Mouse (Mus musculus): ENCODE results near the gene Borcs7. TPM values are rescaled to one million over a fixed set of nuclear protein-coding genes. Genes with fewer than 3 reads are reported as not detected.

Gene Borcs7
- polyA plus RNA-seq, 1 experiment: 5.3 TPM

- Histone ChIP-seq H3K4me3 (no peak overlapping the region), H3K4me2 (ENCODE audit: low read depth) (no peak overlapping the region), H3K79me2 (ENCODE audit: control insufficient read depth, insufficient read depth) (no peaks in the 10 kb centered on the region), H3K36me3 (ENCODE audit: control insufficient read depth, insufficient read depth) (no peaks in the 10 kb centered on the region), H3K27me3 (ENCODE audit: control insufficient read depth, insufficient read depth, insufficient read length) (no peaks in the 10 kb centered on the region), H3ac (ENCODE audit: control insufficient read depth, insufficient read length) (no peak overlapping the region)
- TF ChIP-seq USF1 (IDR thresholded peaks at IDR 0.05; ENCODE audit: low read depth) (no peak), TCF3 (IDR thresholded peaks at IDR 0.05; ENCODE audit: insufficient read length, low read depth) (no peak), POLR2A (IDR thresholded peaks at IDR 0.05; ENCODE audit: insufficient read length, low read depth) (no peak), MAX (IDR thresholded peaks at IDR 0.05; ENCODE audit: low read depth) (no peak), REST (IDR thresholded peaks at IDR 0.05; ENCODE audit: insufficient read depth, insufficient read length) (no peak), POLR2AphosphoS2 (IDR thresholded peaks at IDR 0.05; ENCODE audit: insufficient read length, low read depth) (no peak), SRF (IDR thresholded peaks at IDR 0.05; ENCODE audit: control insufficient read depth, insufficient read length, low read depth) (no peak), CEBPB (IDR thresholded peaks at IDR 0.05; ENCODE audit: insufficient read depth, poor library complexity, severe bottlenecking) (no peak), MYOG (IDR thresholded peaks at IDR 0.05; ENCODE audit: control insufficient read depth in 1 of 3, insufficient read depth in 1 of 3, insufficient read length in 2 of 3, low read depth in 2 of 3) (no peak), MYOD1 (IDR thresholded peaks at IDR 0.05; ENCODE audit: control insufficient read depth in 1 of 3, insufficient read length in 2 of 3, low read depth in 2 of 3) (no peak), E2F4 (IDR thresholded peaks at IDR 0.05; ENCODE audit: insufficient read depth) (no peak), TCF12 (IDR thresholded peaks at IDR 0.05; ENCODE audit: insufficient read depth, poor library complexity, severe bottlenecking) (no peak)
Measured at GRCm38 (mm10) chr19:46665474-46665873, 24.2 kb upstream of the Borcs7 start.

- TF ChIP-seq POLR2AphosphoS2 (IDR thresholded peaks at IDR 0.05; ENCODE audit: insufficient read length, low read depth) (no peak), POLR2A (IDR thresholded peaks at IDR 0.05; ENCODE audit: insufficient read length, low read depth) (no peak), TCF12 (IDR thresholded peaks at IDR 0.05; ENCODE audit: insufficient read depth, poor library complexity, severe bottlenecking) (no peak), USF1 (IDR thresholded peaks at IDR 0.05; ENCODE audit: low read depth) (no peak), TCF3 (IDR thresholded peaks at IDR 0.05; ENCODE audit: insufficient read length, low read depth) (no peak), CEBPB (IDR thresholded peaks at IDR 0.05; ENCODE audit: insufficient read depth, poor library complexity, severe bottlenecking) (no peak), MAX (IDR thresholded peaks at IDR 0.05; ENCODE audit: low read depth) (no peak)
- Histone ChIP-seq H3ac (ENCODE audit: control insufficient read depth, insufficient read length) (no peak overlapping the region), H3K36me3 (ENCODE audit: control insufficient read depth, insufficient read depth) (no peaks in the 10 kb centered on the region), H3K79me2 (ENCODE audit: control insufficient read depth, insufficient read depth) (no peaks in the 10 kb centered on the region), H3K27me3 (ENCODE audit: control insufficient read depth, insufficient read depth, insufficient read length) (peaks cover 12% of the 10 kb centered on the region), H3K4me3 (no peak overlapping the region), H3K4me2 (ENCODE audit: low read depth) (no peak overlapping the region)
Measured at GRCm38 (mm10) chr19:46667300-46667699, 22.4 kb upstream of the Borcs7 start.

- Histone ChIP-seq H3K4me3 (no peak overlapping the region), H3ac (ENCODE audit: control insufficient read depth, insufficient read length) (no peak overlapping the region), H3K27me3 (ENCODE audit: control insufficient read depth, insufficient read depth, insufficient read length) (peaks cover 21% of the 10 kb centered on the region), H3K36me3 (ENCODE audit: control insufficient read depth, insufficient read depth) (no peaks in the 10 kb centered on the region), H3K4me2 (ENCODE audit: low read depth) (no peak overlapping the region), H3K79me2 (ENCODE audit: control insufficient read depth, insufficient read depth) (no peaks in the 10 kb centered on the region)
- TF ChIP-seq REST (IDR thresholded peaks at IDR 0.05; ENCODE audit: insufficient read depth, insufficient read length) (no peak), TCF12 (IDR thresholded peaks at IDR 0.05; ENCODE audit: insufficient read depth, poor library complexity, severe bottlenecking) (no peak), POLR2AphosphoS2 (IDR thresholded peaks at IDR 0.05; ENCODE audit: insufficient read length, low read depth) (no peak), USF1 (IDR thresholded peaks at IDR 0.05; ENCODE audit: low read depth) (no peak), CEBPB (IDR thresholded peaks at IDR 0.05; ENCODE audit: insufficient read depth, poor library complexity, severe bottlenecking) (no peak), TCF3 (IDR thresholded peaks at IDR 0.05; ENCODE audit: insufficient read length, low read depth) (no peak), MYOG (IDR thresholded peaks at IDR 0.05; ENCODE audit: control insufficient read depth in 1 of 3, insufficient read depth in 1 of 3, insufficient read length in 2 of 3, low read depth in 2 of 3) (no peak)
Measured at GRCm38 (mm10) chr19:46668263-46668662, 21.4 kb upstream of the Borcs7 start.

GRCm38 (mm10) chr19:46669802-46670201 lies 19.9 kb upstream of the Borcs7 start:
- no peaks in the 10 kb centered on the region for H3K36me3 ChIP-seq (ENCODE audit: control insufficient read depth, insufficient read depth)
- peaks cover 31% of the 10 kb centered on the region for H3K27me3 ChIP-seq (ENCODE audit: control insufficient read depth, insufficient read depth, insufficient read length)
- no peak overlapping the region for H3K4me3 ChIP-seq
- TF ChIP-seq POLR2AphosphoS2 (IDR thresholded peaks at IDR 0.05; ENCODE audit: insufficient read length, low read depth) (no peak), E2F4 (IDR thresholded peaks at IDR 0.05; ENCODE audit: insufficient read depth) (no peak), MYOG (IDR thresholded peaks at IDR 0.05; ENCODE audit: control insufficient read depth in 1 of 3, insufficient read depth in 1 of 3, insufficient read length in 2 of 3, low read depth in 2 of 3) (no peak), MYOD1 (IDR thresholded peaks at IDR 0.05; ENCODE audit: control insufficient read depth in 1 of 3, insufficient read length in 2 of 3, low read depth in 2 of 3) (no peak), TCF3 (IDR thresholded peaks at IDR 0.05; ENCODE audit: insufficient read length, low read depth) (no peak), POLR2A (IDR thresholded peaks at IDR 0.05; ENCODE audit: insufficient read length, low read depth) (no peak), MAX (IDR thresholded peaks at IDR 0.05; ENCODE audit: low read depth) (no peak), SRF (IDR thresholded peaks at IDR 0.05; ENCODE audit: control insufficient read depth, insufficient read length, low read depth) (no peak), REST (IDR thresholded peaks at IDR 0.05; ENCODE audit: insufficient read depth, insufficient read length) (no peak), TCF12 (IDR thresholded peaks at IDR 0.05; ENCODE audit: insufficient read depth, poor library complexity, severe bottlenecking) (no peak), USF1 (IDR thresholded peaks at IDR 0.05; ENCODE audit: low read depth) (no peak), CEBPB (IDR thresholded peaks at IDR 0.05; ENCODE audit: insufficient read depth, poor library complexity, severe bottlenecking) (no peak)
- peak overlapping the region; percentile 79 for H3K4me2 ChIP-seq (ENCODE audit: low read depth)
- no peak overlapping the region for H3ac ChIP-seq (ENCODE audit: control insufficient read depth, insufficient read length)
- no peaks in the 10 kb centered on the region for H3K79me2 ChIP-seq (ENCODE audit: control insufficient read depth, insufficient read depth)

- Histone ChIP-seq H3K27me3 (ENCODE audit: control insufficient read depth, insufficient read depth, insufficient read length) (peaks cover 40% of the 10 kb centered on the region), H3K4me3 (no peak overlapping the region), H3K36me3 (ENCODE audit: control insufficient read depth, insufficient read depth) (no peaks in the 10 kb centered on the region), H3K79me2 (ENCODE audit: control insufficient read depth, insufficient read depth) (no peaks in the 10 kb centered on the region), H3ac (ENCODE audit: control insufficient read depth, insufficient read length) (no peak overlapping the region), H3K4me2 (ENCODE audit: low read depth) (peak overlapping the region; percentile 79)
- TF ChIP-seq CEBPB (IDR thresholded peaks at IDR 0.05; ENCODE audit: insufficient read depth, poor library complexity, severe bottlenecking): no peak
Measured at GRCm38 (mm10) chr19:46670691-46671090, 19.0 kb upstream of the Borcs7 start.

Measured in myocyte (in vitro differentiated cells).